Mouse (Mus musculus) midbrain, embryonic 13.5 days (tissue): ENCODE results near the gene B4galt2. TPM values are rescaled to one million over a fixed set of nuclear protein-coding genes. Genes with fewer than 3 reads are reported as not detected.

Experiments used
- ATAC-seq: fragments of 200-750 bp; cut with Nextera tagmentation; 2 replicates; pipeline ENCODE4 v1.8.0; 2017; ENCODE audit warnings: mild to moderate bottlenecking, moderate TSS enrichment, moderate library complexity
- H3K27ac ChIP-seq: fragments of 300-500 bp; sonication (generic); 2 replicates; pipeline ENCODE4 v1.5.1; 2015; ENCODE audit warnings: inconsistent platforms, mild to moderate bottlenecking, moderate library complexity
- H3K27me3 ChIP-seq: fragments of 300-500 bp; sonication (generic); 2 replicates; pipeline ENCODE4 v1.6.1; 2015; ENCODE audit warnings: mild to moderate bottlenecking, inconsistent platforms
- H3K36me3 ChIP-seq: fragments of 300-500 bp; sonication (generic); 2 replicates; pipeline ENCODE4 v1.6.1; 2015; ENCODE audit warnings: mild to moderate bottlenecking, inconsistent platforms
- H3K4me1 ChIP-seq: fragments of 300-500 bp; sonication (generic); replicated peaks from 2 replicates; pipeline ENCODE4 v1.6.1; 2015; ENCODE audit warnings: inconsistent platforms
- H3K4me2 ChIP-seq: fragments of 300-500 bp; sonication (generic); replicated peaks from 2 replicates; pipeline ENCODE4 v1.6.1; 2015; ENCODE audit warnings: moderate library complexity, mild to moderate bottlenecking, inconsistent platforms
- H3K4me3 ChIP-seq: fragments of 300-500 bp; sonication (generic); replicated peaks from 2 replicates; pipeline ENCODE4 v1.5.1; 2015; ENCODE audit warnings: mild to moderate bottlenecking, inconsistent platforms
- H3K9ac ChIP-seq: fragments of 300-500 bp; sonication (generic); replicated peaks from 2 replicates; pipeline ENCODE4 v1.6.1; 2015; ENCODE audit warnings: mild to moderate bottlenecking, inconsistent platforms
- H3K9me3 ChIP-seq: fragments of 300-500 bp; sonication (generic); 2 replicates; pipeline ENCODE4 v1.6.1; 2016; ENCODE audit warnings: mild to moderate bottlenecking, inconsistent platforms
- WGBS: fragments of 180-500 bp; shearing (Covaris S2); methylation state at CpG from one replicate; pipeline ENCODE4 v1.1.7; 2015; 5-methylcytosine and 5-hydroxymethylcytosine counted together
- polyA plus RNA-seq: library from polyadenylated mRNA; unstranded; fragments of >200 nt; fragmentation: Nextera tagmentation; extraction: Ambion mirVana; gene quantifications from 2 replicates; pipeline ENCODE4 v1.2.1, GENCODE M21; 2015

Gene B4galt2
- polyA plus RNA-seq, 1 experiment from 2014 or later, result 42.8 TPM

GRCm38 (mm10) chr4:117844467-117844866 lies 38.8 kb downstream of the B4galt2 start:
- Histone ChIP-seq H3K4me1 (peaks cover 17% of the 10 kb centered on the region), H3K27me3 (no peaks in the 10 kb centered on the region), H3K27ac (no peak overlapping the region), H3K9ac (no peak overlapping the region), H3K36me3 (no peaks in the 10 kb centered on the region), H3K9me3 (no peaks in the 10 kb centered on the region), H3K4me3 (no peak overlapping the region), H3K4me2 (no peak overlapping the region)
- no peak for ATAC-seq
- WGBS, result 90% methylated on average over 5 of the region's 5 CpGs

GRCm38 (mm10) chr4:117843101-117843500 lies 40.2 kb downstream of the B4galt2 start:
- H3K9ac ChIP-seq, result no peak overlapping the region
- no peak for ATAC-seq
- H3K36me3 ChIP-seq, result no peaks in the 10 kb centered on the region
- no peaks in the 10 kb centered on the region for H3K9me3 ChIP-seq
- no peak overlapping the region for H3K4me3 ChIP-seq
- H3K27me3 ChIP-seq, result no peaks in the 10 kb centered on the region
- H3K4me2 ChIP-seq, result no peak overlapping the region
- peaks cover 9% of the 10 kb centered on the region; the same call in 1 of the 2 replicates for H3K4me1 ChIP-seq
- WGBS, result 89% methylated on average over 5 of the region's 5 CpGs
- no peak overlapping the region for H3K27ac ChIP-seq

- WGBS, result 91% methylated on average over 3 of the region's 3 CpGs
- no peaks in the 10 kb centered on the region for H3K27me3 ChIP-seq
- H3K9me3 ChIP-seq, result no peaks in the 10 kb centered on the region
- no peak overlapping the region for H3K4me3 ChIP-seq
- ATAC-seq, result no peak
- H3K4me2 ChIP-seq, result no peak overlapping the region
- no peaks in the 10 kb centered on the region for H3K36me3 ChIP-seq
- H3K27ac ChIP-seq, result no peak overlapping the region
- H3K9ac ChIP-seq, result no peak overlapping the region
- H3K4me1 ChIP-seq, result 0 out of 2 replicates have a peak, but pooled peaks cover 3% of the 10 kb centered on the region
Measured at GRCm38 (mm10) chr4:117841566-117841965, 41.7 kb downstream of the B4galt2 start.

GRCm38 (mm10) chr4:117840821-117841220 lies 42.5 kb downstream of the B4galt2 start:
- Histone ChIP-seq H3K9ac (no peak overlapping the region), H3K9me3 (no peaks in the 10 kb centered on the region), H3K27ac (no peak overlapping the region), H3K36me3 (no peaks in the 10 kb centered on the region), H3K4me2 (no peak overlapping the region), H3K4me1 (0 out of 2 replicates have a peak, but pooled peaks cover 2% of the 10 kb centered on the region), H3K27me3 (no peaks in the 10 kb centered on the region), H3K4me3 (no peak overlapping the region)
- 90% methylated on average over 5 of the region's 5 CpGs for WGBS
- ATAC-seq, result no peak

- WGBS, result 83% methylated on average over 6 of the region's 6 CpGs
- ATAC-seq, result no peak
- no peak overlapping the region for H3K4me3 ChIP-seq
- peaks cover 2% of the 10 kb centered on the region for H3K27me3 ChIP-seq
- H3K9me3 ChIP-seq, result no peaks in the 10 kb centered on the region
- no peak overlapping the region for H3K9ac ChIP-seq
- H3K27ac ChIP-seq, result no peak overlapping the region
- peaks cover 10% of the 10 kb centered on the region for H3K4me1 ChIP-seq
- no peaks in the 10 kb centered on the region for H3K36me3 ChIP-seq
- no peak overlapping the region for H3K4me2 ChIP-seq
Measured at GRCm38 (mm10) chr4:117839366-117839765, 43.9 kb downstream of the B4galt2 start.

GRCm38 (mm10) chr4:117837271-117837670 lies 46.0 kb downstream of the B4galt2 start:
- ATAC-seq, result no peak
- Histone ChIP-seq H3K4me3 (no peak overlapping the region), H3K4me1 (peaks cover 12% of the 10 kb centered on the region), H3K27ac (no peak overlapping the region), H3K27me3 (peaks cover 13% of the 10 kb centered on the region), H3K9ac (no peak overlapping the region), H3K4me2 (no peak overlapping the region), H3K36me3 (no peaks in the 10 kb centered on the region), H3K9me3 (no peaks in the 10 kb centered on the region)
- WGBS, result 76% methylated on average over 4 of the region's 4 CpGs

GRCm38 (mm10) chr4:117836204-117836767 lies 47.0 kb downstream of the B4galt2 start:
- WGBS, result under 1% methylated on average over 42 of the region's 48 CpGs
- ATAC-seq, result peak; percentile 91

GRCm38 (mm10) chr4:117835531-117836111 lies 47.7 kb downstream of the B4galt2 start:
- H3K27me3 ChIP-seq, result peaks cover 18% of the 10 kb centered on the region
- no peaks in the 10 kb centered on the region for H3K36me3 ChIP-seq
- WGBS, result under 1% methylated on average over 60 of the region's 60 CpGs
- no peaks in the 10 kb centered on the region for H3K9me3 ChIP-seq
- peaks cover 12% of the 10 kb centered on the region for H3K4me1 ChIP-seq
- peak overlapping the region; percentile 84 for H3K27ac ChIP-seq
- H3K4me2 ChIP-seq, result peak overlapping the region; percentile 96
- ATAC-seq, result peak; percentile 49
- H3K9ac ChIP-seq, result peak overlapping the region; percentile 85
- peak overlapping the region; percentile 79 for H3K4me3 ChIP-seq

More at GRCm38 (mm10) chr4:117836204-117836767, 47.0 kb downstream of the B4galt2 start:
- peaks cover 18% of the 10 kb centered on the region for H3K27me3 ChIP-seq
- no peaks in the 10 kb centered on the region for H3K9me3 ChIP-seq
- no peaks in the 10 kb centered on the region for H3K36me3 ChIP-seq
- H3K4me3 ChIP-seq, result peak overlapping the region; percentile 79
- peak overlapping the region; percentile 96 for H3K4me2 ChIP-seq
- peaks cover 12% of the 10 kb centered on the region for H3K4me1 ChIP-seq
- peak overlapping the region; percentile 84 for H3K27ac ChIP-seq
- H3K9ac ChIP-seq, result peak overlapping the region; percentile 85

GRCm38 (mm10) chr4:117834845-117835530 lies 48.3 kb downstream of the B4galt2 start:
- ATAC-seq, result peak; percentile 51
- peak overlapping the region; percentile 79 for H3K4me3 ChIP-seq
- under 1% methylated on average over 36 of the region's 36 CpGs for WGBS
- H3K27ac ChIP-seq, result peak overlapping the region; percentile 84
- H3K9ac ChIP-seq, result peak overlapping the region; percentile 85
- peak overlapping the region; percentile 96 for H3K4me2 ChIP-seq
- no peaks in the 10 kb centered on the region for H3K36me3 ChIP-seq
- H3K4me1 ChIP-seq, result peaks cover 16% of the 10 kb centered on the region
- no peaks in the 10 kb centered on the region for H3K9me3 ChIP-seq
- H3K27me3 ChIP-seq, result peaks cover 22% of the 10 kb centered on the region

- 26% methylated on average over 3 of the region's 3 CpGs for WGBS
- H3K9me3 ChIP-seq, result no peaks in the 10 kb centered on the region
- ATAC-seq, result no peak
- H3K4me1 ChIP-seq, result peaks cover 20% of the 10 kb centered on the region
- peak within 1 kb of the TSS; percentile 79 for H3K4me3 ChIP-seq
- H3K36me3 ChIP-seq, result no peaks in the 10 kb centered on the region
- H3K9ac ChIP-seq, result peak within 1 kb of the TSS; percentile 85
- peaks cover 22% of the 10 kb centered on the region for H3K27me3 ChIP-seq
- peak within 1 kb of the TSS; percentile 84 for H3K27ac ChIP-seq
- H3K4me2 ChIP-seq, result peak within 1 kb of the TSS; percentile 96
Measured at GRCm38 (mm10) chr4:117834457-117834844, 48.8 kb downstream of the B4galt2 start, which contains the start of gene Slc6a9. TSS of gene Slc6a9 (plus strand) at chr4:117834506.

GRCm38 (mm10) chr4:117831920-117832691 lies 51.2 kb downstream of the B4galt2 start:
- H3K9ac ChIP-seq, result no peak overlapping the region
- no peaks in the 10 kb centered on the region for H3K36me3 ChIP-seq
- H3K4me2 ChIP-seq, result no peak overlapping the region
- H3K27ac ChIP-seq, result no peak overlapping the region
- peaks cover 20% of the 10 kb centered on the region for H3K4me1 ChIP-seq
- H3K9me3 ChIP-seq, result no peaks in the 10 kb centered on the region
- WGBS, result 82% methylated on average over 9 of the region's 9 CpGs
- peaks cover 22% of the 10 kb centered on the region for H3K27me3 ChIP-seq
- H3K4me3 ChIP-seq, result no peak overlapping the region
- no peak for ATAC-seq
